Mouse (Mus musculus) lung, embryonic 16.5 days (tissue): ENCODE measurements around the gene Gnb1l. TPM values are rescaled to one million over a fixed set of nuclear protein-coding genes. Genes with fewer than 3 reads are reported as not detected.

Experiments
- ATAC-seq: fragments of 200-750 bp; cut with Nextera tagmentation; 2 replicates; pipeline ENCODE4 v1.8.0; 2017; ENCODE audit warnings: low read depth, mild to moderate bottlenecking, moderate library complexity
- H3K27ac ChIP-seq: fragments of 300-500 bp; sonication (generic); 2 replicates; pipeline ENCODE4 v1.5.1; 2014; ENCODE audit warnings: mild to moderate bottlenecking, control low read depth, low read length
- H3K27me3 ChIP-seq: fragments of 300-500 bp; sonication (generic); 2 replicates; pipeline ENCODE4 v1.6.1; 2014; ENCODE audit warnings: low read depth, low read length, mixed read lengths; ENCODE audit not compliant: control insufficient read depth, insufficient read depth
- H3K36me3 ChIP-seq: fragments of 300-500 bp; sonication (generic); 2 replicates; pipeline ENCODE4 v1.6.1; 2014; ENCODE audit warnings: low read length; ENCODE audit not compliant: control insufficient read depth, insufficient read depth
- H3K4me1 ChIP-seq: fragments of 300-500 bp; sonication (generic); replicated peaks from 2 replicates; pipeline ENCODE4 v1.6.1; 2014; ENCODE audit warnings: low read length, mixed read lengths; ENCODE audit not compliant: control insufficient read depth, insufficient read depth
- H3K4me2 ChIP-seq: fragments of 300-500 bp; sonication (generic); 2 replicates; pipeline ENCODE4 v1.6.1; 2014; ENCODE audit warnings: low read depth, low read length, control low read depth
- H3K4me3 ChIP-seq: fragments of 300-500 bp; sonication (generic); 2 replicates; pipeline ENCODE4 v1.5.1; 2014; ENCODE audit warnings: mild to moderate bottlenecking, low read length, control low read depth
- H3K9ac ChIP-seq: fragments of 300-500 bp; sonication (generic); 2 replicates; pipeline ENCODE4 v1.6.1; 2014; ENCODE audit warnings: low read length, control low read depth
- H3K9me3 ChIP-seq: fragments of 300-500 bp; sonication (generic); 2 replicates; pipeline ENCODE4 v1.6.1; 2016; ENCODE audit warnings: low read length; ENCODE audit not compliant: control insufficient read depth
- WGBS: fragments of 180-500 bp; shearing (Covaris S2); extraction: QIAGEN DNeasy Blood & Tissue Kit; methylation state at CpG from one replicate; pipeline ENCODE4 v1.1.7; 2014; 5-methylcytosine and 5-hydroxymethylcytosine counted together
- polyA plus RNA-seq: library from polyadenylated mRNA; unstranded; fragments of >200 nt; fragmentation: Nextera tagmentation; extraction: Ambion mirVana; gene quantifications from 2 replicates; pipeline ENCODE4 v1.2.1, GENCODE M21; 2015

Gnb1l gene
- polyA plus RNA-seq, 1 experiment from 2014 or later = 14.1 TPM

DNA sequence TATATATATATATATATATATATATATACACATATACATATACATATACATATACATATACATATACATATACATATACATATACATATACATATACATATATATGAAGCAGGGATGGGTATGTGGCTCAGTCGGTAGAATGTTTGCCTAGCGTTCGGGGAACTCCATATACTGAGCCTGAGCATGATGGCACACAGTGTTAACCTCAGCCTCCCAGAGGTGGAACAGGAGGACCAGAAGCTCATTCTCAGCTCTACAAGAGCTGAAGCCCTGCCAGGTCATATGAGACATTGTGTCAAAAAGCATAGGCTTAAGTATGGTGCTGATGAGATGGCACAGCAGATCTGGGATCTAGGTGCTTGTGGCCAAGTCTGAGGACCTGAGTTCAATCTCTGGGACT, 8.2 kb upstream of the Gnb1l start:
- Histone ChIP-seq H3K27me3 (no peaks in the 10 kb centered on the region), H3K4me3 (no peak overlapping the region), H3K4me1 (no peaks in the 10 kb centered on the region), H3K27ac (no peak overlapping the region), H3K9ac (no peak overlapping the region), H3K36me3 (no peaks in the 10 kb centered on the region), H3K4me2 (no peak overlapping the region), H3K9me3 (no peaks in the 10 kb centered on the region)
- WGBS = 89% methylated on average over 3 of the region's 3 CpGs
- ATAC-seq = no peak

DNA sequence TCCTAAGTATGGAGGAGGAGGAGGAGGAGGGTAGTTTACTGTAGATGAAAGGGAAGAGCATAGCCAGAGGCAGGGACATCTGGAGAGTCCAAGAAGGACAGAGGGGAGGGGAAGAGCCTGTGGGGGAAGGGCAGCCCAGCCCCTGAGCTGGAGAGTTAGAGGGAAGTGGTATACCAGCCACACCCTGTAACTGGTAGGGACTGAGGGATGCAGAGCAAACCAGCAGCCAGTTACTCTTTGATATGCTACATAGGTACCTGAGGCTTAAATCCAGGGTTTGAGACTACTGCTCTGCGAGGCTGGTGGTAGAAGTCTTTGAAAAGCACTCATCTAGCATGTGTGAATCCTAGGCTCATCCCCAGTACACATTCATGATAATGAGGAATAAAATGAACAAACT, 7.6 kb upstream of the Gnb1l start:
- Histone ChIP-seq H3K4me1 (no peaks in the 10 kb centered on the region), H3K36me3 (no peaks in the 10 kb centered on the region), H3K4me3 (no peak overlapping the region), H3K9ac (no peak overlapping the region), H3K27ac (no peak overlapping the region), H3K27me3 (no peaks in the 10 kb centered on the region), H3K9me3 (no peaks in the 10 kb centered on the region), H3K4me2 (no peak overlapping the region)
- no peak for ATAC-seq
- WGBS = 60% methylated on average over 1 of the region's 1 CpGs

DNA sequence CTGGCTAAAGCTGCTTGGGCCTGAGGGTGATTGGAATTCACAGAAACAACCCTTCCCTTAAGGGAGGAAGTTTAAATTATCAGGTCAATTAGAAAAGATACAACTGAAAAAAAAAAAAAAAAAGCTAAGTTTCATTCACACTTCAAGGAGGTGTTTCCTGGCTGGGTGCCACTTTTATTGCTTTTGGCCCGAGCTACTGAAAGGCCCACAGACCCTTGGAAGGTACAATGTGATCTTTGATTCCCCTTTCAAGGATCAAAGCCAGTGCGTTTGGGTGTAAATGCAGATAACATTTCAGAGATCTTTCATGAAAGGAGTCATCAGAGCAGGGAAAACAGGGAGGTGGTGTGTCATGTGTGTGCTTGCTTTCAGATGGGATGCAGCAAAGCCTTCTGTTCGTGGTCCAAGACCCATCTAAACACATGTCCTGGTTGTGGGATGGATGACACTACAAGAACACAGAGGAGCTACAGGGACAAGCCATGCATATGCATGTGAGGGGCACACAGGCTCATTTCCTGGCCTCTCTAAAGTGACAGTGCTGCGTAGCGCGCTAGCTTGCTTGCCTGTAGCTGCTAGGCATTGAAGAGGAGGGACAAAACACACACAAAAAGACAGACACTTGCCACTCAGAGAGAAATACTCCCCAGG, 523 bp upstream of the Gnb1l start:
- peak; percentile 45 for ATAC-seq
- Histone ChIP-seq H3K4me3 (peak overlapping the region; percentile 96), H3K27ac (peak overlapping the region; percentile 91), H3K27me3 (no peaks in the 10 kb centered on the region), H3K4me2 (peak overlapping the region; percentile 87), H3K4me1 (peaks cover 14% of the 10 kb centered on the region), H3K36me3 (peaks cover 5% of the 10 kb centered on the region), H3K9me3 (no peaks in the 10 kb centered on the region), H3K9ac (peak overlapping the region; percentile 91)
- WGBS = 5% methylated on average over 6 of the region's 6 CpGs

DNA sequence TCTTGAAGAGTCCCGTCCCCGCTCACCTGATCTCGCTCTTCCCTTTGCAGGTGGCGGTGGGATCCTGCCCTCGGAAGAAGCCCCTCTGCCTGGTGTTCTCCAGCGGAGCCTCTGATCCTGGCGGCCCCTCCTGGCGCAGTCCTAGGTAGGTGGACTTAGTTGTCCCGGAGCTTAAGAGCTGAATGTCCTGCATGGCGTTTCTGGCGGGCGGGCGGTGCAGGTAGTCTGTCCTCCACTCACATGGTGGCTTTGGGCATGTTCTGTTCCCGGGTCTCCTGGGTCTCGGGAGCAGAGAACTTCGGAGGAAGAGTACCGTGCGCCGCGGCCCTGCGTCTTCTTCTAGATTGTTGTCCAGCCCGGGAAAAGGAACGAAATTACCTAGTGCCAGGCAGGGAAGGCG, 483 bp downstream of the Gnb1l start:
- peak overlapping the region; percentile 87 for H3K4me2 ChIP-seq
- peak overlapping the region; percentile 91 for H3K9ac ChIP-seq
- peaks cover 6% of the 10 kb centered on the region for H3K36me3 ChIP-seq
- H3K27ac ChIP-seq = peak overlapping the region; percentile 72
- peak; percentile 57 for ATAC-seq
- WGBS = 1% methylated on average over 24 of the region's 24 CpGs
- H3K4me1 ChIP-seq = peaks cover 14% of the 10 kb centered on the region
- H3K9me3 ChIP-seq = no peaks in the 10 kb centered on the region
- peak overlapping the region; percentile 96 for H3K4me3 ChIP-seq
- H3K27me3 ChIP-seq = no peaks in the 10 kb centered on the region

DNA sequence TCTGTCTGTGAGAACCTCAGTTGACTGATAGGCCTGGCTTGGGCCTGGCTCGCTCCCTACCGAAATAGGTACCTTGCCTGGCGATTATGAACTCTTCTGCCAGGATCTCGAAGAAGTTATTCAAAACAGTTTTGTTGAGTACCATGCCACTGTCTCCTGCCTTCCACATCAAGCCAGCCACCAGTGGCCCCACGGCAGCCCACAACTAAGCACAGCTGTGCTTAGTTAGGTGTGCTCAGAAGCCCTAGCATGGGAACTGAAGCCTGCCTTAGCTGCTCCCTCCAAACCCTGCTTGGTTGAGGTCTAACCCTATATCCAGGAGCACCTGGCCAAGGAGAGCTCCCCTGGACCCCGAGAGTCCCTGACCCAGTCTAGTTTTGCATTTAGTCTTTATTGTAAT, 3.0 kb downstream of the Gnb1l start:
- Histone ChIP-seq H3K9ac (no peak overlapping the region), H3K4me2 (no peak overlapping the region), H3K9me3 (no peaks in the 10 kb centered on the region), H3K27ac (no peak overlapping the region), H3K27me3 (no peaks in the 10 kb centered on the region), H3K36me3 (peaks cover 6% of the 10 kb centered on the region), H3K4me1 (peaks cover 17% of the 10 kb centered on the region), H3K4me3 (no peak overlapping the region)
- ATAC-seq = no peak
- WGBS = 91% methylated on average over 6 of the region's 6 CpGs

DNA sequence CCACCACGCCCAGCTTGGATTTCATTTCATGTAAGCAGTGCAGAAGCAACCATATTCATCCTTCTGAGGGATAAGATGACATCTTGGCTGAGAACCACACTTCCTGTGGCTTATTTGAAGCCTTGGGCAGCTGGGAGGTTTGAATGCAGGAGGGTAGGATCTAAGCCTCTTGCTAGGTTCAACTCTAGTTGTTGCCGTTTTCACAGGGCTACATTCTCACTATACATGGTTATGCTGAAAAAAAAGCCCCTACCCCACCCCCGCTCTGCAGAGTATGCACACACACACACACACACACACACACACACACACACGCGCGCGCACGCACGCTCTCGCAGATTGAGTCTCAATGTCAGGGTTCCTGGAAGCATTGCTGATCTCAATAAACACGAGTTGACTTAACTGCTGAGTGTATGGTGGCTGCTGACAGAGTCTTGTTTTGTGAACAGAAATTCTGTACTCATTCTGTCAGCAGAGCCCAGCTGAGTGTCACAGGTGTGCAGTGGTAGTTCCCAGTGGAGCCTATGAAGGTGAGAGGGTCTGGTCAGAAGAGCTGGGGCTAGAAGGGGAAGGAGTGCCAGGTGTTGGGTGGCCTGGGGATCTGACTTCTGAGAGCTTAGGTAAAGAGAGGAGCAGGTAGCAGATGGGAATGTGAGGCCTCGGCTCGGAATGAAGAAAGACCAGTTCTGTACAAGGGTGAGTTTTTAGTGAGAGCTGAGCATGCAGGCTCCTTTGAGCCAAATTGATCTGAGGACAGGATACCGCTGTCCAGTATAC, 5.2 kb downstream of the Gnb1l start:
- ATAC-seq = peak; percentile 46; the same call in 1 of the 2 replicates
- no peak overlapping the region for H3K4me3 ChIP-seq
- no peaks in the 10 kb centered on the region for H3K9me3 ChIP-seq
- WGBS = 77% methylated on average over 14 of the region's 14 CpGs
- peaks cover 15% of the 10 kb centered on the region for H3K4me1 ChIP-seq
- H3K36me3 ChIP-seq = peaks cover 6% of the 10 kb centered on the region
- no peak overlapping the region for H3K4me2 ChIP-seq
- H3K27ac ChIP-seq = peak overlapping the region; percentile 36
- no peaks in the 10 kb centered on the region for H3K27me3 ChIP-seq
- H3K9ac ChIP-seq = no peak overlapping the region

DNA sequence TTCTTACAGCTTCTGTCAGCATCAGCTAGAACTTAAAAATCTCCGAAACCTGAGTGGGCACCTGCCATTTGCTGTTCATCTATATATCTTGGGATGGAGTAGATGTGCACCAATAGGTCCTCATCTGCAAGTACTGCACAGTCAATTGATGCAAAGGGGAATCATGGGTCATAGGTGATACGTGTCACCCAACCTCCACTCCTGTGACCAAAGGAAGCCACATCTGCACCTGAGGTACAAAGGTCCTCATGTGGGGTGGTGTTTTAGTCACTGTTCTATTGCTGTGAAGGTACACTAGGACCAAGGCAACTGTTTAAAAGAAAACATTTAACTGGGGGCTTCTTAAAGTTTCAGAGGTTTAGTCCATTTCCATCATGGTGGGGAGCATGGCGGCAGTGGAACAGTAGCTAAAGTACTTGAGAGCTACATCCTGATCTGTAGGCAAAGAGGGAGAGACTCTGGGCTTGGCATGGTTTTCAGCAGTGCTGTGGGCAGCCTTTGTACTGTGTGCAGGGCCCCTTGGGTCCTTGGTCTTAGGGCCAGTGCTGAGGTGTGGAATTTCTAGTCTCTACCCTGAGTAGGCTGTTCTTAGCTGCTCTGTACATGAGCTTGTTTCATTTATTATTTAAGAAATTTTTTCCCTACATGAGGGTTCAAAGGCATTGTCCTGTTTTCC, 8.1 kb downstream of the Gnb1l start:
- no peaks in the 10 kb centered on the region for H3K27me3 ChIP-seq
- no peak overlapping the region for H3K27ac ChIP-seq
- H3K4me1 ChIP-seq = peaks cover 5% of the 10 kb centered on the region; the same call in 1 of the 2 replicates
- no peak for ATAC-seq
- H3K9me3 ChIP-seq = no peaks in the 10 kb centered on the region
- H3K4me2 ChIP-seq = no peak overlapping the region
- H3K4me3 ChIP-seq = no peak overlapping the region
- H3K36me3 ChIP-seq = peaks cover 3% of the 10 kb centered on the region
- WGBS = 89% methylated on average over 3 of the region's 3 CpGs
- no peak overlapping the region for H3K9ac ChIP-seq

DNA sequence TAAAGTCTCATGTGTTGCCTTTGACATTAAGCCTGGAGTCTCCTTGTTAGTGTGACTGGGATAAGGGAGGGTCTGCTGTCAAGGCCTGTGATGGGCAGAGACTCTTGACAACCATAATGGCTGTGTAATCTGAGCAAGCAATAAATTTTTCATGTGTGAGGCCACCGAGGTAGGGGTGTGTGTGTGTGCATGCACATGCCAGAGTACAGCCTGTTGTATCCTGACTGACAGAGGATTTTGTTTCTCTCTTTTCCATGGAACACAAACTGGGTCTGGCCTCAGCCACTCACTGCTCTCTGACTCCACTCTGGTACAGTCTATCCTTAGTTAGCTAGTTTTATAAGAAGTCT, 8.7 kb downstream of the Gnb1l start:
- Histone ChIP-seq H3K9me3 (no peaks in the 10 kb centered on the region), H3K27ac (no peak overlapping the region), H3K9ac (no peak overlapping the region), H3K4me2 (no peak overlapping the region), H3K4me3 (no peak overlapping the region), H3K27me3 (no peaks in the 10 kb centered on the region), H3K36me3 (peaks cover 3% of the 10 kb centered on the region), H3K4me1 (peaks cover 5% of the 10 kb centered on the region; the same call in 1 of the 2 replicates)
- WGBS = 16% methylated on average over 1 of the region's 1 CpGs
- ATAC-seq = no peak

DNA sequence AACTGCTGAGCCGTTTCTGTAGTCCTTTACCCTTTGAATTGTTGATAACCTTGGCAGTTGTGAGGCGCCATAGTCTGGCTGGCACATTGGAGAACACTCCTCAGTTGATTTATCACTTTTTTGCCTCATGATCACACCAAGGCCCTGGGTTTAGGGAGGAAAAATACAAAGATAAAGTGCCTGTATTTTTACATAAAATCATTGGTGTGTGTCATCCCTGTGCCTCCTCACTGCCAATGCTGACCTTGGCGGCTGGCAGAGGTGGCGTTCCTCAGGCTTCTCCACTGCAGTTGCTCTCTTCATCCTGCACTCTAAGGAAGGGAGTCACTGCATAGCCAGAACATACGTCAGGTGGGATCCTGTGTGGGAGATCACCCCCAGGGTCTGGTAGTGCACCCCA, 13.2 kb downstream of the Gnb1l start:
- Histone ChIP-seq H3K9me3 (peaks cover 4% of the 10 kb centered on the region; the same call in 1 of the 2 replicates), H3K27ac (no peak overlapping the region), H3K4me3 (no peak overlapping the region), H3K27me3 (no peaks in the 10 kb centered on the region), H3K9ac (no peak overlapping the region), H3K4me1 (peaks cover 7% of the 10 kb centered on the region; the same call in 1 of the 2 replicates), H3K36me3 (no peaks in the 10 kb centered on the region), H3K4me2 (no peak overlapping the region)
- WGBS = 76% methylated on average over 5 of the region's 5 CpGs
- no peak for ATAC-seq
